Mouse (Mus musculus) ES-E14 (cell line): ENCODE results near the gene Snx6. TPM values are rescaled to one million over a fixed set of nuclear protein-coding genes. Genes with fewer than 3 reads are reported as not detected.

Experiments
- DNase-seq: peaks from one replicate; pipeline ENCODE4 v3.0.0-alpha.2; 2013; ENCODE audit warnings: low read depth, low spot score
- H3K27ac ChIP-seq: 2 replicates; pipeline ENCODE4 v1.5.1; 2012; ENCODE audit warnings: low read depth, mild to moderate bottlenecking, low read length, moderate library complexity, mixed read lengths; ENCODE audit not compliant: poor library complexity, insufficient read depth, severe bottlenecking
- H3K36me3 ChIP-seq: 2 replicates; pipeline ENCODE4 v1.6.1; 2012; ENCODE audit warnings: mild to moderate bottlenecking, low read length, moderate library complexity, mixed read lengths; ENCODE audit not compliant: control insufficient read depth, poor library complexity, insufficient read depth, severe bottlenecking
- H3K4me1 ChIP-seq, 2 experiments: fragments of 150-350 bp in 1 of 2; sonication (generic) in 1 of 2; 2 replicates each; pipeline ENCODE4 v1.6.1; 2012; ENCODE audit warnings: low read length in 2 of 2, mild to moderate bottlenecking in 1 of 2, mixed read lengths in 1 of 2; ENCODE audit not compliant: control insufficient read depth in 2 of 2, insufficient read depth in 2 of 2, poor library complexity in 1 of 2
- H3K4me3 ChIP-seq, 2 experiments: fragments of 150-350 bp in 1 of 2; sonication (generic) in 1 of 2; 2 replicates each; pipeline ENCODE4 v1.5.1; 2012; ENCODE audit warnings: low read length in 2 of 2, low read depth in 1 of 2, mild to moderate bottlenecking in 1 of 2, mixed read lengths in 1 of 2; ENCODE audit not compliant: insufficient read depth in 1 of 2, poor library complexity in 1 of 2, severe bottlenecking in 1 of 2
- H3K9ac ChIP-seq: 2 replicates; pipeline ENCODE4 v1.6.1; 2012; ENCODE audit warnings: low read depth, mild to moderate bottlenecking, low read length, mixed read lengths; ENCODE audit not compliant: poor library complexity, insufficient read depth, severe bottlenecking
- H3K9me3 ChIP-seq: fragments of 150-350 bp; sonication (generic); 2 replicates; pipeline ENCODE4 v1.6.1; 2012; ENCODE audit warnings: low read depth, mild to moderate bottlenecking, low read length; ENCODE audit not compliant: control insufficient read depth, insufficient read depth
- CHD2 ChIP-seq: IDR thresholded peaks from 2 replicates; pipeline ENCODE4 v1.6.1; 2014; ENCODE audit warnings: mild to moderate bottlenecking, low read depth, low read length, inconsistent platforms
- HCFC1 ChIP-seq: IDR thresholded peaks from 2 replicates; pipeline ENCODE4 v1.6.1; 2012; ENCODE audit warnings: low read length, inconsistent platforms, borderline replicate concordance; ENCODE audit not compliant: insufficient read depth
- MAFK ChIP-seq: IDR thresholded peaks from 2 replicates; pipeline ENCODE4 v1.6.1; 2014; ENCODE audit warnings: mild to moderate bottlenecking, low read depth, low read length, inconsistent platforms; ENCODE audit not compliant: insufficient read depth
- ZC3H11A ChIP-seq: IDR thresholded peaks from 2 replicates; pipeline ENCODE4 v1.6.1; 2012; ENCODE audit warnings: low read depth, mild to moderate bottlenecking, inconsistent platforms, low read length, borderline replicate concordance
- ZNF384 ChIP-seq: IDR thresholded peaks from 2 replicates; pipeline ENCODE4 v1.6.1; 2012; ENCODE audit warnings: low read depth, low read length, inconsistent platforms
- in situ Hi-C, 2 experiments: fragments of 600-800 bp; cut with MboI; formaldehyde crosslinking; loops; one replicate each; pipeline ENCODE4 v1.15.1; 2025; ENCODE audit warnings: low sequenced_read_pairs in 2 of 2, inconsistent platforms in 1 of 2; ENCODE audit not compliant: unreplicated experiment in 2 of 2
- total RNA-seq: library from RNA; depleted of rRNA; stranded (reverse); fragments of 300-350 nt; gene quantifications from 2 replicates; pipeline ENCODE4 v1.2.3, GENCODE M21; 2012

Snx6 gene
- total RNA-seq, 1 experiment: 53.2 TPM

DNA sequence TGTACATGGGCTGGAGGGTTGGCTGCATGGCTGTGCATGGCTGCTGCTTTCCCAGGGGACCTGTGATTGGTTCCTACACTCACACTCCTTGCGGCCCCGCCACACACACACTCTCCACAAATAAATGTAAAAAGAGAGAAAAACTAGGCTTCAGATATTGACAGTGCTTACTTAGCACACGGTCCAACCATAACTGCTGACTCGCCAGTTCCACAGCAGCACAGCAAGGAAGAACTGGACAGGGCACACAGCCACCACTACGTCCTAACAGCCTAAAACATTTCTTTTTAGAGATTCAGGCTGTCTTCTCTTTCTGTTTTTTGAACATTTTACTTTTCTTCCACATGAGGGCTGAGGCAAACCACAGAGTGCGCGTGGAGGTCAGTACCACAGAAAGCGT is 4.0 kb downstream of the Snx6 start:
- peaks cover 5% of the 10 kb centered on the region for H3K36me3 ChIP-seq
- TF ChIP-seq ZNF384: no peak
- peak; percentile 76 for TF ChIP-seq MAFK
- no peaks in the 10 kb centered on the region for H3K9me3 ChIP-seq
- in situ Hi-C loops: loop anchor here in 1 of 2 experiments (10.0 kb wide), 1 partner anchor 47 kb away; no protein-coding TSS in a partner anchor
- DNase-seq: no peak
- H3K9ac ChIP-seq: no peak overlapping the region
- H3K4me3 ChIP-seq: no peak overlapping the region
- H3K27ac ChIP-seq: no peak overlapping the region
- peaks cover 0 to 2% of the 10 kb centered on the region in 2 experiments; a peak in 2 of 4 replicates for H3K4me1 ChIP-seq

DNA sequence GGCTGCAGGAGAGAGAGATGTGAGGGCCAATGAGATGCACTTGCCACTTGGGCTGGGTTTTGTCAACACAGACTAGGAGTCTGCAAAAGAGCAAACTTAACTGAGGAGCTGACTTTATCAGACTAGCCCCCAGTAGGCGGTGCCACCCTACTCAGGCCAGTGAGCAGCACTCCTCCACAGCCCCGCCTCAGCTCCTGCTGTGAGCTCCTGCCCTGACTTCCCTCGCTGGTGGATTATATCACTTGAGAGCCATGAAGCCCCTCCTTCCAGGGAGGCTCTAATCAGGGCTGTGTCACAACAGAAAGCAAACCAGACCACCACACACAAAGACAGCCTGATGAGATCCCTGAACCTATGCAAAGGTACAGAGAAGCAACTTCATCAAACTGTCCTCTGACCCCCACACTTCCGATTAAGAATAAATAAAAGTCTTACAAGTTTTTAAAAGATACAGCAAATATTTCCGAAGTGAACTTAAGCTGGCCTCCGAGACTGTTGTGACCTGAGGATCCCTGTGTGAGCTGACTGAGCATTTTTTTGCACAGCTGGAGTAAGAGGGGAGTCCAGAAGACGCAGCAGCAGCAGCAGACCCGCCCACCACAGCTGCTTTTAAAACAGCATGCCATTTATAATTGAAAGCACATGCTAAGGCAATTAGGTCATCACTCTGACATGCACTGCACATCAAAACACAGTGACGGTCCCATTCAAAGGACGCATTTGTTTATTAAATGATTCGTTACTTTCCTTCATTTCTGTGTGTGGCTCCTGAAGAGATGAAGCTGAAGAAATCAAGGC is 6.0 kb downstream of the Snx6 start:
- H3K36me3 ChIP-seq: peaks cover 5% of the 10 kb centered on the region
- no peak for TF ChIP-seq ZNF384
- TF ChIP-seq ZC3H11A: no peak
- no peak for TF ChIP-seq CHD2
- TF ChIP-seq MAFK: peak; percentile 66; the same call in 1 of the 2 replicates
- no peak for TF ChIP-seq HCFC1
- H3K9ac ChIP-seq: no peak overlapping the region
- H3K9me3 ChIP-seq: no peaks in the 10 kb centered on the region
- H3K4me3 ChIP-seq: no peak overlapping the region
- DNase-seq: peak; percentile 73
- in situ Hi-C loops: loop anchor here in 1 of 2 experiments (10.0 kb wide), 1 partner anchor 45 kb away; no protein-coding TSS in a partner anchor
- no peak overlapping the region for H3K27ac ChIP-seq
- H3K4me1 ChIP-seq: peaks cover 0 to 2% of the 10 kb centered on the region in 2 experiments; a peak in 1 of 4 replicates

DNA sequence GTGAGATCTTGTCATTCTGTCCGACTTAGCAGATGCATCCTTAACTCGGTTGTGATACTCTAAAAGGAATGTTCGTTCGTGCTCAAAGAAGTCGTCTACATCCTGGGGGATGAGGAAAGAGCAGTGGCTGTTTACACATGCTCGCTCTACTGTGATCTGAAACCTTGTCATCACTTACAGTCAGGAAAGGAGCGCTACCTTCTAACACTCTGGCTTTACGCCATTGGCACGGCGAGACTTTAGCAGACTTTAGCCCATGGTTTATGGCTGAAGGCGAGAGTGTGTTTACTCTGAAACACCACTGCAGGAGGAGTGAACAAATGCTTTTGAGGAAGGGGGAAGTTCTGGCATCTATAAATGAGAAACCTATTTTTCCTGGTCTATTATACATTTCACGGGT is 31.9 kb downstream of the Snx6 start:
- H3K36me3 ChIP-seq: peaks cover 11% of the 10 kb centered on the region
- DNase-seq: no peak
- H3K4me3 ChIP-seq: no peak overlapping the region
- no peak overlapping the region for H3K9ac ChIP-seq
- H3K4me1 ChIP-seq: peaks cover 3 to 4% of the 10 kb centered on the region in 2 experiments; a peak in 2 of 4 replicates
- H3K9me3 ChIP-seq: no peaks in the 10 kb centered on the region
- in situ Hi-C loops: no loop called here
- TF ChIP-seq ZNF384 (no peak), CHD2 (no peak), HCFC1 (no peak), MAFK (no peak), ZC3H11A (no peak)
- H3K27ac ChIP-seq: no peak overlapping the region

GRCm38 (mm10) chr12:54760676-54761075 is 34.8 kb downstream of the Snx6 start:
- in situ Hi-C loops: no loop called here
- no peaks in the 10 kb centered on the region for H3K9me3 ChIP-seq
- peaks cover 11% of the 10 kb centered on the region; the same call in 1 of the 2 replicates for H3K36me3 ChIP-seq
- no peak overlapping the region for H3K9ac ChIP-seq
- no peak overlapping the region; the same call in 1 of the 2 replicates for H3K27ac ChIP-seq
- DNase-seq: no peak
- peaks cover 3 to 4% of the 10 kb centered on the region in 2 experiments; a peak in 2 of 4 replicates for H3K4me1 ChIP-seq
- no peak overlapping the region for H3K4me3 ChIP-seq
- no peak for TF ChIP-seq ZC3H11A
- no peak for TF ChIP-seq HCFC1
- TF ChIP-seq CHD2: no peak
- TF ChIP-seq ZNF384: no peak
- TF ChIP-seq MAFK: no peak
